9 mouse cellular contexts compared by ENCODE assay signal in genomic region chr7:57512955-57513354, GRCm38 (mm10). TPM values are rescaled to one million over a fixed set of nuclear protein-coding genes. Genes with fewer than 3 reads are reported as not detected.
A peak's percentile ranks its signal among the peaks of the same experiment; 100 is the strongest.
DNase-seq lines count a peak whose midpoint lies in the region; ATAC-seq lines count a peak whose summit lies in the region.
"Had no signal": no experiment of that assay in that cellular context is flagged by ENCODE, and none has a peak within 500 bp of the region (broad histone marks: within the 10 kb centered on the region; RNA-seq: fewer than 3 reads in every experiment).

No protein-coding gene starts in this region.

- intact Hi-C loops in left cerebral cortex, postnatal 36 days (cut with DNase I) = loop anchor here (5.0 to 10.0 kb wide), 2 partner anchors 302 to 1569 kb away; no protein-coding TSS in a partner anchor
- intact Hi-C loops in left cerebral cortex, postnatal 25 days (cut with DNase I) = loop anchor here (10.0 kb wide), 1 partner anchor 1232 kb away; no protein-coding TSS in a partner anchor

- no peak for ATAC-seq in megakaryocyte progenitor cell, adult 5-6 weeks (replicated peaks; ENCODE audit: poor library complexity)

- peak; percentile 11 for DNase-seq in embryo, embryonic 10 days (ENCODE audit: low spot score)
- no peak for DNase-seq in embryo, embryonic 9.5 days (ENCODE audit: extremely low spot score)
- DNase-seq in left cerebral cortex, adult 18-20 months (ENCODE audit: low spot score in 2 of 2) = peak; percentile 40 to 43
- no peak for DNase-seq in left cerebral cortex, postnatal 36 days (ENCODE audit: low spot score in 2 of 2)
- DNase-seq in cerebellum, adult 9-10 months = peak; percentile 62
- DNase-seq in left cerebral cortex, postnatal 25 days (ENCODE audit: low spot score in 2 of 2) = peak; percentile 37 to 69
- no peak for DNase-seq in testis, postnatal 14 days (ENCODE audit: low spot score)
- DNase-seq: gastrocnemius, postnatal 36 days had no signal

RNA-seq across cellular contexts. Expression of gene Gabra5, which starts 3.1 kb away (rescaled TPM):
- 10 to 100 TPM; 44.3 to 51.6 TPM for total RNA-seq in left cerebral cortex, adult 18-20 months (2021)
- 10 to 100 TPM; 45.2 to 50.0 TPM for total RNA-seq in left cerebral cortex, postnatal 36 days (2021)
- total RNA-seq in left cerebral cortex, postnatal 25 days (2021) = 10 to 100 TPM; 40.3 to 50.8 TPM
- total RNA-seq in megakaryocyte progenitor cell, adult 5-6 weeks (2015) = not detected in 2 replicates
- not detected in 2 replicates for total RNA-seq in megakaryocyte progenitor cell, adult 5-6 weeks (2017)
- total RNA-seq: gastrocnemius, postnatal 36 days had no signal

Comparison
In these comparisons a context has a peak if more than half of its experiments do, and no peak if none do; other contexts are left out.
1. DNase-seq: peak in embryo, embryonic 10 days (single experiment), left cerebral cortex, adult 18-20 months (2 of 2), cerebellum, adult 9-10 months (single experiment) and left cerebral cortex, postnatal 25 days (2 of 2); none in embryo, embryonic 9.5 days (single experiment), left cerebral cortex, postnatal 36 days (0 of 2) and testis, postnatal 14 days (single experiment).
2. RNA of gene Gabra5, which starts 3.1 kb away (total RNA-seq): 44.3 to 51.6 TPM in left cerebral cortex, adult 18-20 months, 40.3 to 50.8 TPM in left cerebral cortex, postnatal 25 days and 45.2 to 50.0 TPM in left cerebral cortex, postnatal 36 days; not detected in megakaryocyte progenitor cell, adult 5-6 weeks; every median in the first group is over 10 times any median in the second.